Mouse (Mus musculus) liver, postnatal 0 days (tissue): ENCODE results near the gene Mycl.

Experiments used
- CTCF ChIP-seq: sonication (generic); IDR thresholded peaks from 2 replicates; pipeline ENCODE4 v1.5.1; 2016; ENCODE audit warnings: antibody characterized with exemption, low read depth
- EP300 ChIP-seq: IDR thresholded peaks from 2 replicates; pipeline ENCODE4 v1.6.1; 2016; ENCODE audit warnings: antibody characterized with exemption, low read depth, mild to moderate bottlenecking

DNA sequence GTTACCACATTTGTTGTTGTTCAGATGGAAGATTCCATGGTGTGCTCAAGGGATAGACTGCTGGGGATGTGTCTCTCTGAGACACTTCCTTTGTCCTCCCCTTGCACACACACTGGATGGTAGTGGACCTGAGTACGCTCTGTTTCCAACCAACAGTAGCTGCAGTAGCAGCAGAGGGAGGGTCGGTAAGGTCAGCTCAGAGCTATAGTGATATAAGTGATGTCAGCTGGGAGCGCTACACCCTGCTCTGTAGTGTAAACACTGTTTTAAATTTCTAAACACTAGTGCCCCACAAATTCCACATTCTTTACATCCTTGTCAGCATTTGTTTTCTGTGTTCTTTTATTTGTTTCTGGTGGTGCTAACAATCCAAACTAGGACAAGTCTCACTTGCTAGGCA is 41.3 kb downstream of the Mycl start:
- TF ChIP-seq CTCF (no peak), EP300 (no peak)
